Mouse (Mus musculus) kidney, embryonic 14.5 days (tissue): ENCODE data around the gene Frem3. TPM values are rescaled to one million over a fixed set of nuclear protein-coding genes. Genes with fewer than 3 reads are reported as not detected.
A peak's percentile ranks its signal among the peaks of the same experiment; 100 is the strongest.
"Not testable (repeated sequence)": the region's sequence is repeated elsewhere in the genome, so short reads cannot be mapped to it uniquely, and the experiment has no call there.

ENCODE experiments used
- ATAC-seq: fragments of 200-750 bp; cut with Nextera tagmentation; 2 replicates; pipeline ENCODE4 v1.8.0; 2017; ENCODE audit warnings: moderate number of reproducible peaks, mild to moderate bottlenecking, moderate TSS enrichment, moderate library complexity; ENCODE audit not compliant: low FRiP score, low TSS enrichment
- H3K27ac ChIP-seq: fragments of 300-500 bp; sonication (generic); 2 replicates; pipeline ENCODE4 v1.5.1; 2014; ENCODE audit warnings: low read depth, mild to moderate bottlenecking, low read length, moderate library complexity, mixed read lengths
- H3K27me3 ChIP-seq: fragments of 300-500 bp; sonication (generic); 2 replicates; pipeline ENCODE4 v1.6.1; 2014; ENCODE audit warnings: mild to moderate bottlenecking, low read length; ENCODE audit not compliant: control insufficient read depth, insufficient read depth
- H3K36me3 ChIP-seq: fragments of 300-500 bp; sonication (generic); 2 replicates; pipeline ENCODE4 v1.6.1; 2014; ENCODE audit warnings: low read length, mixed read lengths; ENCODE audit not compliant: control insufficient read depth, insufficient read depth
- H3K4me1 ChIP-seq: fragments of 300-500 bp; sonication (generic); 2 replicates; pipeline ENCODE4 v1.6.1; 2014; ENCODE audit warnings: low read length, mixed read lengths; ENCODE audit not compliant: control insufficient read depth, insufficient read depth
- H3K4me2 ChIP-seq: fragments of 300-500 bp; sonication (generic); replicated peaks from 2 replicates; pipeline ENCODE4 v1.6.1; 2014; ENCODE audit warnings: low read depth, mild to moderate bottlenecking, low read length
- H3K4me3 ChIP-seq: fragments of 300-500 bp; sonication (generic); 2 replicates; pipeline ENCODE4 v1.5.1; 2014; ENCODE audit warnings: mild to moderate bottlenecking, low read length
- H3K9ac ChIP-seq: fragments of 300-500 bp; sonication (generic); 2 replicates; pipeline ENCODE4 v1.6.1; 2014; ENCODE audit warnings: low read depth, mild to moderate bottlenecking, low read length, moderate library complexity
- H3K9me3 ChIP-seq: fragments of 300-500 bp; sonication (generic); 2 replicates; pipeline ENCODE4 v1.6.1; 2016; ENCODE audit warnings: low read length; ENCODE audit not compliant: control insufficient read depth
- WGBS: fragments of 180-500 bp; shearing (Covaris S2); extraction: QIAGEN DNeasy Blood & Tissue Kit; methylation state at CpG from one replicate; pipeline ENCODE4 v1.1.7; 2014; 5-methylcytosine and 5-hydroxymethylcytosine counted together
- polyA plus RNA-seq: library from polyadenylated mRNA; unstranded; fragments of >200 nt; fragmentation: Nextera tagmentation; extraction: Ambion mirVana; gene quantifications from 2 replicates; pipeline ENCODE4 v1.2.1, GENCODE M21; 2014

Frem3 gene
- polyA plus RNA-seq, 1 experiment from 2014 or later: 0.38 TPM

DNA sequence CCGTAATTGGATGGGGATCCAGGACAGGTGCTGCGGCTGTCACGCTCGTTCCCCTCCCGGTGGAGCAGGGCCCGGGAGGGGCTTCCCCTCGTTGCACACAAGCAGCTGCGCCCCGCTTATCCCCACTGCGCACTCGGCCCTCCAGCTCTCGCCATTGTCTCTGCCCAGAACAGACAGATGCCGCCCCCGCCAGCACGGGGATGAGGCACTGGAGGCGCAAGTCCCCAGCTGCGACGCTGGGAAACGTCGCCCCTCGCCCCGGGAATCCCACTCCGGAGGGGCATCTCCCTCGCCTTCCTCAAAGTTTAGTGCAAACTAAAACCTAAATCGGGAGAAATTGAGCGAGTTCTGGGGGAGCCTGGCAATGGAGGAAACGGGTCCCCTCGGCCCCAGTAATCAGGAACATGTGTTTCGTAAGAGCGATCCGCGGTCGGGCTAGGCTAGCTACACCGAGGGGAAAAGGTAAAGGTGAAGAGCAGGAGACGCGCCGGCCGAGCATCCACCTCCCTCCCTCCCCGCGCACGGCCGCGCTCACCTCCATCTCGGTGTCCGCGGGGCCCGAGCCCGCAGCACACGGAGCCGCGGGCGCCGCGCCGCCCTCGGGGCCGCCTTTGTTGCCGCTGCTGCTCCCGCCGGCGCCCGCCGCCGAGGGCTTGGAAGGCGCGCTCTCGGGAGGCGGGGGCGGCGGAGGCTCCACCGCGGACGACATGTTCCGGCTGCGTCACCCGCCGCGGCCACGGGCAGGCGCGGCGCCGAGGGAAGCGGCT, 127.7 kb downstream of the Frem3 start:
- Histone ChIP-seq H3K4me3 (peak overlapping the region; percentile 96), H3K9me3 (no peaks in the 10 kb centered on the region), H3K27ac (peak overlapping the region; percentile 98), H3K9ac (peak overlapping the region; percentile 95), H3K36me3 (peaks cover 23% of the 10 kb centered on the region), H3K4me1 (no peaks in the 10 kb centered on the region), H3K27me3 (no peaks in the 10 kb centered on the region), H3K4me2 (peak overlapping the region; percentile 83)
- ATAC-seq: peak; percentile 80
- WGBS: under 1% methylated on average over 53 of the region's 84 CpGs

- H3K27me3 ChIP-seq, H3K9me3 ChIP-seq, H3K4me1 ChIP-seq: not testable (repeated sequence)
- peak; percentile 96 for ATAC-seq
- peak within 1 kb of the TSS; percentile 96 for H3K4me3 ChIP-seq
- H3K9ac ChIP-seq: peak within 1 kb of the TSS; percentile 95
- peak within 1 kb of the TSS; percentile 83 for H3K4me2 ChIP-seq
- H3K27ac ChIP-seq: peak within 1 kb of the TSS; percentile 98
- WGBS: 2% methylated on average over 67 of the region's 91 CpGs
- peaks cover 16% of the 10 kb centered on the region for H3K36me3 ChIP-seq
These were observed 128.5 kb downstream of the Frem3 start, which contains the start of gene Smarca5 for GRCm38 (mm10) chr8:80739155-80739924. TSS of gene Smarca5 (minus strand) at chr8:80739497.

GRCm38 (mm10) chr8:80739932-80740331, 129.1 kb downstream of the Frem3 start:
- H3K4me2 ChIP-seq: peak overlapping the region; percentile 55
- H3K27ac ChIP-seq: peak overlapping the region; percentile 91
- H3K4me1 ChIP-seq: no peaks in the 10 kb centered on the region
- peak overlapping the region; percentile 49 for H3K4me3 ChIP-seq
- peaks cover 11% of the 10 kb centered on the region for H3K36me3 ChIP-seq
- no peaks in the 10 kb centered on the region for H3K27me3 ChIP-seq
- 16% methylated on average over 14 of the region's 14 CpGs for WGBS
- H3K9me3 ChIP-seq: no peaks in the 10 kb centered on the region
- peak; percentile 45 for ATAC-seq
- H3K9ac ChIP-seq: peak overlapping the region; percentile 64

Other genes starting within 250 kb of the Frem3 start
- 2.5 and 2.9 TPM in 2 replicates for gene Gypa, start 117.3 kb upstream of the Frem3 start, polyA plus RNA-seq
- 60.3 and 113 TPM in 2 replicates for gene Smarca5, start 128.4 kb downstream of the Frem3 start, polyA plus RNA-seq